Mouse (Mus musculus) adrenal gland, postnatal 25 days (tissue): ENCODE measurements at regions not wholly inside any gene's neighbourhood (a gene's known extent, or its start where the extent isn't known, plus 50 kb on each side); places are given as distances from the start of the nearest gene placed in this dataset.
"Not testable (repeated sequence)": the region's sequence is repeated elsewhere in the genome, so short reads cannot be mapped to it uniquely, and the experiment has no call there.

Source experiments
- DNase-seq: peaks from one replicate; pipeline ENCODE4 v3.0.0; 2021; ENCODE audit warnings: mixed read lengths

GRCm38 (mm10) chr3:15022773-15023172 is 136.7 kb downstream of the Car2 start:
- DNase-seq, result no peak

DNA sequence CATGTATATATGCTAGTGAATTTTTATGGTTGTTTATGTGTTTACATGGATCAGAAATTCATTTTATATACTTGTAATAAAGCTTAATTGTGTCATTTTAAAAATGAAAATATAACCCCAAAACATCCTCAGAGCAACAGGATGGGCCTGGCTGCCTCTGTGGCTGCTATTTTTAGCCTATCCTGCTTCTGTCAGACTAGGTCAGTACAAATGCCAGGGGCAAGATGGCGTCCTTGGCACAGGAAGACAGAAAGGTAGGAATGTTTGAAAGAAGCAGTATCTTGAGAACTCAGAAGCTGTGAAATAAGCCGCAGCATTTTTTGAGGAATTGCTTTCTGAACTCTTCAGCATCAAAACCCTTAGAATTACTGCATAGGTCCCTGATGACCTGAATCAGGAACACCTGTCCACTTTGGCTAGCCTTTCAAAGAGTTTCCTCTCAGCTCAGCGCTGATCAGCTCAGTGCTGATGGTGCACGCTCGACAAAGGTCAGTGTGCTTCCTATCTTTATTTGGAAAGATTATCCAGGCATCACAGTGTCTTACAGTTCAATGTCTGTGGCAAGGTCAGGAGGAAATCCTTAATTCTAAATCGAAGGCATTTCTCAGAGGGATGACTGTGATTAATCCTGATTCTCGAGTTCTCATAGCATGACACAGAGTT is 154.9 kb downstream of the Car2 start:
- peak; percentile 21 for DNase-seq

DNA sequence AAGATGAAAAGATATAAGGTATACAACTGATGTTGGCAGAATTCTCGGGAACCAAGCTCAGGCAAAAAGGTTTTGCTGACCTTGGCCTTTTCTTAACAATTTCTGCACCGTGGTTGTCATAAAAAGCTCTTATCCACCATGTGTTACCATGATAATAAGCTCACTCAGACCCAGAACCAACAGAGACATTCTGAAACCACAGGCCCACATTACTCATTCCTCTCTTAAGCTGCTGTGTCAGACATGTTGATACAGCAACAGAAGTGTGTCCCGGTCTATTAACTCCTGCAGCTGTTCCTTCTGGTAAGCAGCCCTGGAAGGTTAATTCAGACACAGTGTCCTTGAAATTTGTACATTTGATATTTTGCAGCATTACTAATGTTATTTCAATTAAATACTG is 167.9 kb downstream of the Car2 start:
- no peak for DNase-seq

DNA sequence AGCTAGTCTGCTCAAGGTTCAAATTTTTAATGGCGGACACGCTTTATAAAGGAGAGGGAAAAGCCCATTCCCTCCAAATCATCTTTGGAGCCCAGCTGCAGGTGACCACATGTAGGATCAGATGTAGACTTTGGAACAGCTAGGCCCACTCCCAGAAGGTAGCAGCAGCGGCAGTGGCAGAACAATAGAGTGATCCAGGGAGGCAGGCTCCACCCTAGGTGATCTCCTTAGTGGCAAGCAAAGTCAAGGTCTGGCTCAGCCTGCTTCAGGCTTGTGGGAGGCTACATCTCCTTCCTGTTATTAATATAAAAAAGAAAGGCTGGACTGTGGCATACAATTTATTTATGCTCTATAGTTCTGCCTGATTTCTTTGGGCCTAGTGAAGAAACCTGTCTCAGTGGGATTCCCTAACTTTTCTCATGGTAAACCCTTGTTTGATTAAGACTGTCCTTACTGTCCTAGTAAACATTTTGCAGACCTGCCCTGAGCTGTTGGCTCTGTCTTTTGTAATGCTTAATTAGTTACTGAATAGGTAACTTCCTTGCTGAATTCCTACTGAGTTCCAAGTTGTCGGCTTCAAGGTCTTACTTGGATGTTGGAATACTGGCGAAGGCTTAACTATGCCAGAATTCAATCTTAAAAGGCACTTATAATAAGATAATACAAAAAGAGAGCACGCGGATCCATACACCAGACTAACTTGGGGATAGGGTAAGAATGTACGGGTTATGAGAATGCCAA is 169.6 kb downstream of the Car2 start:
- not testable (repeated sequence) for DNase-seq

DNA sequence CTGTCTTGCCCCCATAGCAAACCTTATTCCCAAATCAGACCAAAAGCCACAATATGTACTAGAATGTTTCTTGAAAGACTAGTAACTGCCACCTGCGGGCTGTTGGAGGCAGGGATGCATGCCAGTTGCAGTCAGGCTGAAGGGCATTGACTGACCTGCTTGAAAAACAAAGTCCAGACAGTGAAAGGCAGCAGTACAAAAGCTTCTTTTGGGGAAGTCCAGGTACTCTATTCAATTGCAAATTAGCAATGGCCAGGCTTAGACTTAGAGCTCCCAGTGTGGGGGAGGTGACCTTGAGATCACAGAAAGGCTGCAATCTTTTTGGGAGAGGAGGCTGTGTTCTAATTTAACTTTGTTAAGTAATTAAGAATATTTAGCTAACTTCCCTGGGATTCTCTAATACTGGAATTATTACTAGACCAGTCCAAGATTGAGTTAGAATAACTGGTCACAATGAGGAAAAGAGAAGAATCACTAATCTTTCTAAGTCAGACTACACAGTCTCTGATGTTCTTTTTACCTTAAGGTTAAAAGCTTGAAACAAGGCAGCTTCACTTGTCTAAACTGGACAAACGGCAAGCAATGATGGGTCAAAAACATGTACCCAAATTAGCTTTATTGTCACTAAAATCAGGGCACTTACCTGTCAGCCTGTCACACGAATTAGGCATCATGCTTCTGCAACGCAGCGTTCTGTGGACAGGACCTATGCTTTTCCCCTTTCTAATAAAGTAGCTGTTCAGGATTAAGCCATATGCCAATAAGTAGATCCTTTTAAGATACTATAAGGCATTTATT is 170.9 kb downstream of the Car2 start:
- not testable (repeated sequence) for DNase-seq

DNA sequence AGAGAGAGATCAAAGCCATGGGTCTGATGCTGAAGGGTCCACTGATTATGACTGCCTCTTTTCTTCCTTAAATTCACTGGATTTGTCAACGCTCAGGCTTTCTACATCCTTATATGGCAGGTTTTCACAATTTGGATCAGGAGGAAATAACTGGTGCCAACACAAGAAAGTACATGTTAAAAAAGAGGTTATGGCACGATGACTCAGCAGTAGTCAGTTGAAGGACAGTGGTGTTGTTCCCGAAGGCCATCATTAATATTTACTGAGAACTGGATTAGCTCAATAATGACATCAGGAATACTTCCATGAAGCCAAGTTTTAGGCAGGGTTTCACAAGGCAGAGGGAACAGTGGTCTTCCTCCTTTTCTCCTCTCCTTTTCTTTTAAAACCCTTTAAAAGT is 179.6 kb downstream of the Car2 start:
- DNase-seq, result no peak

DNA sequence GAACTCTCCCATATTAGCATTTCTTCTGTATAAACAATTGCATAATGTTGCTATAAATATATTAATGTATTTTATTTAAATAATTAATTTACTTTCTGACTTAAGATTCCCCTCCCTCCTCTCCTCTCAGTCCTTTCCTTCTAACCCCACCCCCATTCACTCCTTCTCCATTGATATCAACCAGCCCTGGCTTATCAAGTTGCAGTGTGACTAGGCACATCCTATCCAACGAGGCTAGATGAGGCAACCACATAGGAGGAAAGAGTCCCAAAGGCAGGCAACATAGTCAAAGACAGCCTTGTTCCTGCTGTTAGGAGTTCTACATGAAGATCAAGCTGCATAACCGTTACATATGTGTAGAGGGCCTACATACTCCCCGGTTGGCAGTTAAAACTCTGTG is 182.2 kb downstream of the Car2 start:
- DNase-seq, result no peak

GRCm38 (mm10) chr3:15071030-15071883 is 185.2 kb downstream of the Car2 start:
- no peak for DNase-seq

GRCm38 (mm10) chr3:15073405-15073804 is 187.3 kb downstream of the Car2 start:
- no peak for DNase-seq

- DNase-seq, result no peak
Measured at GRCm38 (mm10) chr3:15073847-15074246, 187.8 kb downstream of the Car2 start.

DNA sequence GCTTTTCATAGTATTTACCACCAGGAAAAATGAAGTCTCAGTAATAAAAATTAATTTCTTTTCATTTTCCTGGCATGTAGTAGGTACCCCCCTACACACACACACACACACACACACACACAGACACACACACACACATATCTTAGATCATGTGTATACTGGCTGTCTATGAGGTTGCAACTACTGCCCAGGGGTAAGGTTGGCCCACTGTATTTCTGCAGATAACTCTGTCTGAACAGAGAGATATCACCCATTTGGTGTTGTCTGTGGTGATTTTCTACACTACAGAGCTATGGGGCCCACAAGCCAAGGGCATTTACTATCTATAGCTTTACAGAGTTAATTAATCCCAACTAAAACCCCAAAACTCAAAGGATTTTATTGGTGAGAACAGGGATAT is 188.9 kb downstream of the Car2 start:
- no peak for DNase-seq

GRCm38 (mm10) chr3:15090124-15090523 is 204.1 kb downstream of the Car2 start:
- no peak for DNase-seq

DNA sequence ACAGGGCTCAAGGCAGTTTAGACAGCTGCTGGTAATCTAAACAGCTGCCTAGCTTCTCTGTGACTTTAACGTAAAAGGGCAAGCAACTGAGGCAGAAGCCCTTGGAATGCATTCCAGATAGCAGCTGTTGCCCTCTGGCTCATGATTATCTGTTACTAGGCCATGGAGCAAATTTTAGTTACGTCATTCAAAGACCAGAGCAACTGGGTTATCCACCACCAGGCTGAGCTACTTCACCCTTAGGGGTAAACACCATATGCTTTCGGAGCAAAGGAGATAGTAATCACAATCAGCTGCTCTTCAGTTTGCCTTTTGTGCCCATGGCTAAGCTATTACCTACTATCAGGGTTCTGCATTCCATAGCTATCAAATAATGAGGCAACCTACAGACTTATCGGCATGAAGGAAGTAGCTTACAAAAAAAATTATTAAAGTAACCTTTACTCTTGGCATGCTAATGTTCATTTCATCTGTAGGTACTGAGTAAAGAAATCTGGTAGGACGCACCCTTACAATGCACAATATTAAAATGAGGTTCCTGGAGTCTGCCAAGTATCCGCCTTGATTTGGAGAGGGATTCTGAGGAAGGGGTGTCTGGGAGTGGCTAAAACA is 212.2 kb downstream of the Car2 start:
- DNase-seq, result no peak

- no peak for DNase-seq
Measured at GRCm38 (mm10) chr3:15098981-15099380, 212.9 kb downstream of the Car2 start.

GRCm38 (mm10) chr3:15105627-15106026 is 219.6 kb downstream of the Car2 start:
- DNase-seq, result no peak

- DNase-seq, result no peak
Measured at GRCm38 (mm10) chr3:15106281-15106680, 220.2 kb downstream of the Car2 start.

DNA sequence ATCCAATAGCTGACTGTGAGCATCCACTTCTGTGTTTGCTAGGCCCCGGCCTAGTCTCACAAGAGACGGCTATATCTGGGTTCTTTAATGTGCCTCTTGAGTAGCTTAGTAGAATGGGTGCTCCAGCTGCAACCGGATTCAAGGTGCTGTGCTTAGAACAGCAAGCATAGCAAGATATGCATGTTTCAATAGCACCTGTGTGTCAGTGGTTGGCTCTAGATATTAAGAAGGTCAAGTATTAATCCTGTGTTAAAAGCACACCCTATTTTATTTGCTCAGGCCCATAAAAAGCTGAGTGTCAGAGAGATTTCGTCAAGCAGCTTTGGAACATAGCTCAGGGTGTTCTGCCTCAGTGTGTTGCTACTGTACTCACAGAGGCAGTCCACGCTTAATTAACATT is 221.2 kb downstream of the Car2 start:
- DNase-seq, result no peak

GRCm38 (mm10) chr3:15108239-15108934 is 222.3 kb downstream of the Car2 start:
- no peak for DNase-seq

DNA sequence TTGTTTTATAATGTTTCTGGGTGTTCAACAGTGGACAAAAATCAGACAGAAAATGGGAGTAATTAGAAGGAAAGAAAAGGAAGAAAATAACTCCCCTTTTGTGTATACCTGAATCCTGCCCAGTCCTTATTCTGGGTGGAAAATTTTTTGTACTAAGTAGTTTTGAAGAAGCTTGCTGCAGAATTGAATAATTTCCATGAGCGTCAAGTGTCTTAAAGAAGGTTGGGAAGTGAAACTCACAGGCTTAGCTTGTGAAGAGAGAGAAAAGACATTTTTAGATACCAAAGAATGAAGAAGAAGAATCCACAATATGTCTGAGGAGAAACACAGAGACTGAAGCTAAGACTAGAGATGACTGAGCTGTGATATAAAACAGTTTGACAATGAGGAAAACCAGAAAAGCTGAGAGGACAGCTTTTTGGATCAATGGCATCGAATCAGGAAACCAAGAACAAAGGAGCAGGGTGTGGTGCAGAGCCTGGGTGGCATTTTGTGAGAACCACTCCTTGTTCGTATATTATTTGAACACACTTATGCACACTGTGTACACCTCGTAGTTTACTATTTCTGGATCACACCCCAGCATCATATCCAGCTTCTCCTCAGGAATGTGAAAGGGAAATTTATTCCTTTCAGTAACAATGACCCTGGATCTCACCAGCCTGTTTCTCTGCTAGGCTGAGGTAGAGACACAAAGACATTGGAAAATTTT is 221.9 kb downstream of the Gm9733 start:
- DNase-seq, result no peak

DNA sequence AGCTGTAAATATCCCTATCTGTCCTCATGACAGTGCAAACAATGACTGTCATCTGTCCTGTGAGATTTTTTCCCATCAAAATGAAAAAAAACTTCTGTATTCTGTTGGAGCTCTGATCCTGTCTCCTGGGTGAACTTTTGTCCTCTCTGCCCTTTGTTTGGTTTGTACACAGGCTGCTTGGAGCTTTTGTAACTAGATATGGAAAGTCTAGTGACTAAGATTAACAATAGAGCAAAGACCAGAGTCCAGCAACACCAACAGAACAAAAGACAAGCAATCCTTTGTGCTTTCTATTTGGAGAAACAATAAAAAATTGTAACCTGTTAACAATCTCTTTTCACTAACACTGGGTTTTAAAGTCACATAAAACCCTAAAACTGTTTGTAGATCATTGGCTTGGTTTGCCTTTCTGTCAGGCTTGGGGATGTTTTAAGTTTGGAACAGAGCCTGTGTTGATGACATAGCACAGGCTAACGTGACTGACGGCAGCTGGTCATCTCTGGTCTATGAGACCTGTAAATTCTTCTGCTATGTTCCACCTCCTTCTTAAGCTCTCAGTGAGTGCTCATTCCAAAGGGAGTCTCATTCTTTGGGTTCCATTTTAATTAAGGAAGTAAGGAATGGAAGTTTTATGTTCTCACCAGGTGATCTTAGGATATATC is 219.8 kb downstream of the Gm9733 start:
- no peak for DNase-seq
